In genomic region chr15:89296465-89296864, GRCm38 (mm10) we compare ENCODE assay signal across 16 mouse cellular contexts. TPM values are rescaled to one million over a fixed set of nuclear protein-coding genes. Genes with fewer than 3 reads are reported as not detected.
DNase-seq lines count a peak whose midpoint lies in the region; ATAC-seq and TF ChIP-seq lines count a peak whose summit lies in the region.
"Had no signal": no experiment of that assay in that cellular context is flagged by ENCODE, and none has a peak within 500 bp of the region (broad histone marks: within the 10 kb centered on the region; RNA-seq: fewer than 3 reads in every experiment).

No protein-coding gene starts in this region.

- H3K4me1 ChIP-seq in liver, adult 2 months (ENCODE audit: control insufficient read depth, insufficient read depth, low read length): no peaks in the 10 kb centered on the region
- peaks cover 41% of the 10 kb centered on the region for H3K4me1 ChIP-seq in liver, embryonic 12.5 days
- 0 out of 2 replicates have a peak, but pooled peaks cover 2% of the 10 kb centered on the region for H3K4me1 ChIP-seq in intestine, embryonic 15.5 days (replicated peaks)
- H3K4me1 ChIP-seq in stomach, embryonic 16.5 days (ENCODE audit: control insufficient read depth, insufficient read depth, low read length): 0 out of 2 replicates have a peak, but pooled peaks cover 7% of the 10 kb centered on the region

- peaks cover 15% of the 10 kb centered on the region; the same call in 1 of the 2 replicates for H3K36me3 ChIP-seq in liver, adult 2 months (ENCODE audit: control insufficient read depth, insufficient read depth, low read length)
- peaks cover 92% of the 10 kb centered on the region for H3K36me3 ChIP-seq in liver, embryonic 12.5 days
- peaks cover 53% of the 10 kb centered on the region for H3K36me3 ChIP-seq in intestine, embryonic 15.5 days
- peaks cover 42% of the 10 kb centered on the region for H3K36me3 ChIP-seq in stomach, embryonic 16.5 days (ENCODE audit: control insufficient read depth, insufficient read depth, low read length)

- no peak overlapping the region for H3K4me2 ChIP-seq in liver, embryonic 12.5 days
- H3K4me2 ChIP-seq in intestine, embryonic 15.5 days (replicated peaks): no peak overlapping the region
- H3K4me2 ChIP-seq in stomach, embryonic 16.5 days (ENCODE audit: low read depth, low read length): no peak overlapping the region

- no peak overlapping the region for H3K9ac ChIP-seq in liver, adult 2 months (ENCODE audit: low read depth, low read length)
- no peak overlapping the region for H3K9ac ChIP-seq in liver, embryonic 12.5 days
- H3K9ac ChIP-seq in intestine, embryonic 15.5 days: no peak overlapping the region
- H3K9ac ChIP-seq in stomach, embryonic 16.5 days (ENCODE audit: low read length): no peak overlapping the region

- ATAC-seq in liver, embryonic 12.5 days: no peak
- peak; percentile 67; the same call in 1 of the 2 replicates for ATAC-seq in intestine, embryonic 15.5 days
- ATAC-seq in stomach, embryonic 16.5 days (ENCODE audit: insufficient read depth, low FRiP score): peak; percentile 52; the same call in 1 of the 2 replicates

- no peaks in the 10 kb centered on the region for H3K9me3 ChIP-seq in liver, embryonic 12.5 days (replicated peaks)
- no peaks in the 10 kb centered on the region for H3K9me3 ChIP-seq in intestine, embryonic 15.5 days
- no peaks in the 10 kb centered on the region for H3K9me3 ChIP-seq in stomach, embryonic 16.5 days (replicated peaks; ENCODE audit: control insufficient read depth, low read length)
- H3K9me3 ChIP-seq: megakaryocyte, embryonic 14.5 days had no signal

- H3K27ac ChIP-seq in liver, adult 2 months (replicated peaks; ENCODE audit: insufficient read depth, low read depth, low read length): no peak overlapping the region
- no peak overlapping the region for H3K27ac ChIP-seq in liver, embryonic 12.5 days
- no peak overlapping the region for H3K27ac ChIP-seq in intestine, embryonic 15.5 days
- H3K27ac ChIP-seq in stomach, embryonic 16.5 days (ENCODE audit: low read length): no peak overlapping the region; the same call in 1 of the 2 replicates

- no peak for TF ChIP-seq POLR2A in liver, adult 2 months (IDR thresholded peaks at IDR 0.05; ENCODE audit: extremely low read depth, insufficient read depth, low read length)

- H3K27me3 ChIP-seq in liver, adult 2 months (ENCODE audit: control insufficient read depth, insufficient read depth, low read length): no peaks in the 10 kb centered on the region
- H3K27me3 ChIP-seq in liver, embryonic 12.5 days (replicated peaks): no peaks in the 10 kb centered on the region
- no peaks in the 10 kb centered on the region for H3K27me3 ChIP-seq in intestine, embryonic 15.5 days (replicated peaks)
- no peaks in the 10 kb centered on the region for H3K27me3 ChIP-seq in stomach, embryonic 16.5 days (ENCODE audit: control insufficient read depth, insufficient read depth, low read length)
- H3K27me3 ChIP-seq: megakaryocyte, embryonic 14.5 days had no signal

- intact Hi-C loops in gastrocnemius, postnatal 14 days (cut with DNase I; ENCODE audit: low total_unique reads): no loop called here

- no peak for TF ChIP-seq CTCF in liver, adult 2 months (IDR thresholded peaks at IDR 0.05; ENCODE audit: low read depth, low read length)

- peak; percentile 12 for DNase-seq in liver, adult 2 months (ENCODE audit: extremely low read depth, low read depth, low spot score)
- DNase-seq in gastrocnemius, postnatal 14 days: peak; percentile 59
- no peak for DNase-seq in testis, postnatal 10 days (ENCODE audit: low spot score)
- no peak for DNase-seq in adrenal gland, adult 2 months
- DNase-seq: cerebellum, postnatal 10 days; right cerebral cortex, postnatal 4 days; thymus, adult 18-20 months had no signal

- H3K4me3 ChIP-seq in liver, adult 2 months (ENCODE audit: insufficient read depth, low read depth, low read length): no peak overlapping the region
- H3K4me3 ChIP-seq in liver, embryonic 12.5 days: no peak overlapping the region
- no peak overlapping the region for H3K4me3 ChIP-seq in intestine, embryonic 15.5 days (replicated peaks)
- H3K4me3 ChIP-seq in stomach, embryonic 16.5 days (replicated peaks; ENCODE audit: low read length): no peak overlapping the region
- H3K4me3 ChIP-seq: erythroblast, embryonic 14.5 days; megakaryocyte, embryonic 14.5 days had no signal

- 71% methylated on average over 1 of the region's 1 CpGs for WGBS in liver, adult 2 months
- 75% methylated on average over 1 of the region's 1 CpGs for WGBS in liver, embryonic 12.5 days (ENCODE audit: insufficient replicate concordance)
- 41% methylated on average over 1 of the region's 1 CpGs for WGBS in intestine, embryonic 15.5 days
- WGBS in stomach, embryonic 16.5 days: 33% methylated on average over 1 of the region's 1 CpGs

- H3K79me2 ChIP-seq in liver, adult 2 months (ENCODE audit: control insufficient read depth, insufficient read depth, low read length): no peaks in the 10 kb centered on the region

RNA-seq across cellular contexts. Expression of gene Sbf1, which starts 18.6 kb away (rescaled TPM):
- 22.3 and 32.7 TPM in 2 replicates for total RNA-seq in liver, adult 2 months (2014; rRNA removed)
- 75.5 and 99.0 TPM in 2 replicates for polyA plus RNA-seq in liver, adult 2 months (2012; rRNA removed)
- polyA plus RNA-seq in liver, embryonic 12.5 days (2016; fragmentation: Nextera tagmentation; extraction: Ambion mirVana): 32.5 and 34.1 TPM in 2 replicates
- 10 to 100 TPM; 51.2 to 51.5 TPM for total RNA-seq in gastrocnemius, postnatal 14 days (2021)
- polyA plus RNA-seq in intestine, embryonic 15.5 days (2015; fragmentation: Nextera tagmentation; extraction: Ambion mirVana): 35.1 and 38.8 TPM in 2 replicates
- polyA plus RNA-seq in stomach, embryonic 16.5 days (2015; fragmentation: Nextera tagmentation; extraction: Ambion mirVana): 47.6 and 49.5 TPM in 2 replicates
- 10 to 100 TPM; 75.8 to 80.8 TPM for total RNA-seq in adrenal gland, adult 2 months (2021)
- polyA plus RNA-seq in adrenal gland, adult 2 months (2012; rRNA removed): 171 and 187 TPM in 2 replicates

RNA-seq across cellular contexts. Expression of gene Adm2, which starts 26.1 kb away (rescaled TPM):
- not detected in 2 replicates for total RNA-seq in liver, adult 2 months (2014; rRNA removed)
- polyA plus RNA-seq in liver, adult 2 months (2012; rRNA removed): not detected in 2 replicates
- polyA plus RNA-seq in liver, embryonic 12.5 days (2016; fragmentation: Nextera tagmentation; extraction: Ambion mirVana): 3.3 TPM in 2 replicates
- not detected for total RNA-seq in gastrocnemius, postnatal 14 days (2021)
- 1.4 and 1.5 TPM in 2 replicates for polyA plus RNA-seq in intestine, embryonic 15.5 days (2015; fragmentation: Nextera tagmentation; extraction: Ambion mirVana)
- 0.71 and 0.99 TPM in 2 replicates for polyA plus RNA-seq in stomach, embryonic 16.5 days (2015; fragmentation: Nextera tagmentation; extraction: Ambion mirVana)
- total RNA-seq in adrenal gland, adult 2 months (2021): not detected
- 0.17 TPM in 1 of 2 replicates, not detected in the other for polyA plus RNA-seq in adrenal gland, adult 2 months (2012; rRNA removed)
- total RNA-seq: adrenal gland, adult 18-20 months; gastrocnemius, postnatal 36 days had no signal
- polyA plus RNA-seq: limb, embryonic 11.5 days had no signal

RNA-seq across cellular contexts. Expression of gene Miox, which starts 37.7 kb away (rescaled TPM):
- total RNA-seq in liver, adult 2 months (2014; rRNA removed): 0.28 and 0.54 TPM in 2 replicates
- polyA plus RNA-seq in liver, adult 2 months (2012; rRNA removed): 0.31 and 0.32 TPM in 2 replicates
- 2.4 and 3.7 TPM in 2 replicates for polyA plus RNA-seq in liver, embryonic 12.5 days (2016; fragmentation: Nextera tagmentation; extraction: Ambion mirVana)
- total RNA-seq in gastrocnemius, postnatal 14 days (2021): not detected
- polyA plus RNA-seq in intestine, embryonic 15.5 days (2015; fragmentation: Nextera tagmentation; extraction: Ambion mirVana): 0.32 and 0.36 TPM in 2 replicates
- polyA plus RNA-seq in stomach, embryonic 16.5 days (2015; fragmentation: Nextera tagmentation; extraction: Ambion mirVana): 0.54 and 0.66 TPM in 2 replicates
- not detected for total RNA-seq in adrenal gland, adult 2 months (2021)
- polyA plus RNA-seq in adrenal gland, adult 2 months (2012; rRNA removed): 0.21 and 0.92 TPM in 2 replicates
- total RNA-seq: gastrocnemius, postnatal 36 days had no signal
- polyA plus RNA-seq: erythroblast, embryonic 14.5 days; limb, embryonic 11.5 days; neural tube, embryonic 11.5 days had no signal

RNA-seq across cellular contexts. Expression of gene Lmf2, which starts 59.0 kb away (rescaled TPM):
- total RNA-seq in liver, adult 2 months (2014; rRNA removed): 4.3 and 8.0 TPM in 2 replicates
- 20.8 and 21.3 TPM in 2 replicates for polyA plus RNA-seq in liver, adult 2 months (2012; rRNA removed)
- 36.2 and 41.1 TPM in 2 replicates for polyA plus RNA-seq in liver, embryonic 12.5 days (2016; fragmentation: Nextera tagmentation; extraction: Ambion mirVana)
- 10 to 100 TPM; 16.9 to 18.3 TPM for total RNA-seq in gastrocnemius, postnatal 14 days (2021)
- polyA plus RNA-seq in intestine, embryonic 15.5 days (2015; fragmentation: Nextera tagmentation; extraction: Ambion mirVana): 55.2 and 58.0 TPM in 2 replicates
- 66.9 and 79.1 TPM in 2 replicates for polyA plus RNA-seq in stomach, embryonic 16.5 days (2015; fragmentation: Nextera tagmentation; extraction: Ambion mirVana)
- total RNA-seq in adrenal gland, adult 2 months (2021): 10 to 100 TPM; 37.1 to 40.2 TPM
- polyA plus RNA-seq in adrenal gland, adult 2 months (2012; rRNA removed): 58.0 and 63.1 TPM in 2 replicates

RNA-seq across cellular contexts. Expression of gene Ncaph2, which starts 59.1 kb away (rescaled TPM):
- total RNA-seq in liver, adult 2 months (2014; rRNA removed): 26.9 and 31.7 TPM in 2 replicates
- 52.1 and 63.9 TPM in 2 replicates for polyA plus RNA-seq in liver, adult 2 months (2012; rRNA removed)
- polyA plus RNA-seq in liver, embryonic 12.5 days (2016; fragmentation: Nextera tagmentation; extraction: Ambion mirVana): 134 TPM in 2 replicates
- 10 to 100 TPM; 39.0 to 40.8 TPM for total RNA-seq in gastrocnemius, postnatal 14 days (2021)
- 131 and 138 TPM in 2 replicates for polyA plus RNA-seq in intestine, embryonic 15.5 days (2015; fragmentation: Nextera tagmentation; extraction: Ambion mirVana)
- polyA plus RNA-seq in stomach, embryonic 16.5 days (2015; fragmentation: Nextera tagmentation; extraction: Ambion mirVana): 150 and 166 TPM in 2 replicates
- 10 to 100 TPM; 61.7 to 74.8 TPM for total RNA-seq in adrenal gland, adult 2 months (2021)
- polyA plus RNA-seq in adrenal gland, adult 2 months (2012; rRNA removed): 101 and 102 TPM in 2 replicates

Comparison
In these comparisons a context has a peak if more than half of its experiments do, and no peak if none do; other contexts are left out.
1. DNase-seq: peak in liver, adult 2 months (single experiment) and gastrocnemius, postnatal 14 days (single experiment); none in testis, postnatal 10 days (single experiment) and adrenal gland, adult 2 months (single experiment).